Mouse (Mus musculus) erythroblast, embryonic 14.5 days (primary cell): ENCODE data around the gene Rab7.

Experiments used
- GATA1 ChIP-seq: IDR thresholded peaks from 2 replicates; pipeline ENCODE4 v1.6.1; 2012; ENCODE audit warnings: low read length, inconsistent platforms, mixed read lengths
- TAL1 ChIP-seq: IDR thresholded peaks from 3 replicates; pipeline ENCODE4 v1.6.1; 2012; ENCODE audit warnings: low read length, inconsistent platforms, mixed read lengths

GRCm38 (mm10) chr6:88088971-88089370 is 43.9 kb upstream of the Rab7 start:
- TF ChIP-seq GATA1 (no peak), TAL1 (no peak)
